Mouse (Mus musculus) heart, adult 2 months (tissue): ENCODE data around the gene Stkld1. TPM values are rescaled to one million over a fixed set of nuclear protein-coding genes. Genes with fewer than 3 reads are reported as not detected.

Experiments used
- DNase-seq, 2 experiments: peaks; one replicate each; pipeline ENCODE4 v3.0.0; 2021
- H3K27ac ChIP-seq: fragments of 200-600 bp; 2 replicates; pipeline ENCODE4 v1.8.1; 2022
- H3K27me3 ChIP-seq: fragments of 200-500 bp; 2 replicates; pipeline ENCODE4 v1.6.1; 2012; ENCODE audit warnings: mild to moderate bottlenecking, low read length, inconsistent platforms, mixed read lengths; ENCODE audit not compliant: control insufficient read depth, insufficient read depth
- H3K36me3 ChIP-seq: fragments of 200-500 bp; 2 replicates; pipeline ENCODE4 v1.6.1; 2012; ENCODE audit warnings: low read length, inconsistent platforms; ENCODE audit not compliant: control insufficient read depth, insufficient read depth
- H3K4me1 ChIP-seq: fragments of 200-500 bp; 2 replicates; pipeline ENCODE4 v1.6.1; 2011; ENCODE audit warnings: low read length; ENCODE audit not compliant: control insufficient read depth, insufficient read depth
- H3K4me3 ChIP-seq: fragments of 200-600 bp; 2 replicates; pipeline ENCODE4 v1.8.1; 2022
- H3K79me2 ChIP-seq: fragments of 200-500 bp; replicated peaks from 2 replicates; pipeline ENCODE4 v1.6.1; 2012; ENCODE audit warnings: mild to moderate bottlenecking, inconsistent platforms, low read length, moderate library complexity, mixed read lengths; ENCODE audit not compliant: control insufficient read depth, insufficient read depth
- H3K9ac ChIP-seq: fragments of 200-500 bp; 2 replicates; pipeline ENCODE4 v1.6.1; 2012; ENCODE audit warnings: low read depth, mild to moderate bottlenecking, control low read depth, inconsistent platforms, low read length, mixed read lengths
- CTCF ChIP-seq: fragments of 200-600 bp; IDR thresholded peaks from 2 replicates; pipeline ENCODE4 v1.8.1; 2022; ENCODE audit warnings: antibody characterized with exemption, mild to moderate bottlenecking, moderate library complexity
- EP300 ChIP-seq: fragments of 200-500 bp; IDR thresholded peaks from 2 replicates; pipeline ENCODE4 v1.6.1; 2011; ENCODE audit warnings: low read depth, low read length, control low read depth; ENCODE audit not compliant: insufficient read depth
- POLR2A ChIP-seq: fragments of 200-500 bp; IDR thresholded peaks from 2 replicates; pipeline ENCODE4 v1.6.1; 2011; ENCODE audit warnings: mild to moderate bottlenecking, low read depth, low read length, control low read depth; ENCODE audit not compliant: insufficient read depth
- WGBS: fragments of 180-500 bp; shearing (Covaris S2); methylation state at CpG from one replicate; pipeline ENCODE4 v1.1.7; 2018; 5-methylcytosine and 5-hydroxymethylcytosine counted together
- intact Hi-C: fragments of 180-260 bp; cut with DNase I; formaldehyde crosslinking; loops from one replicate; pipeline ENCODE4 v1.15.1; 2025
- polyA plus RNA-seq: library from polyadenylated mRNA; depleted of rRNA; stranded (reverse); fragments of >200 nt; gene quantifications from 2 replicates; pipeline ENCODE4 v1.2.3, GENCODE M21; 2012
- total RNA-seq, 2 experiments: library from RNA; stranded (reverse); gene quantifications; 2 replicates each; pipeline ENCODE4 v1.2.3; 2021

Gene Stkld1
- total and polyA plus RNA-seq, 3 experiments: not detected

DNA sequence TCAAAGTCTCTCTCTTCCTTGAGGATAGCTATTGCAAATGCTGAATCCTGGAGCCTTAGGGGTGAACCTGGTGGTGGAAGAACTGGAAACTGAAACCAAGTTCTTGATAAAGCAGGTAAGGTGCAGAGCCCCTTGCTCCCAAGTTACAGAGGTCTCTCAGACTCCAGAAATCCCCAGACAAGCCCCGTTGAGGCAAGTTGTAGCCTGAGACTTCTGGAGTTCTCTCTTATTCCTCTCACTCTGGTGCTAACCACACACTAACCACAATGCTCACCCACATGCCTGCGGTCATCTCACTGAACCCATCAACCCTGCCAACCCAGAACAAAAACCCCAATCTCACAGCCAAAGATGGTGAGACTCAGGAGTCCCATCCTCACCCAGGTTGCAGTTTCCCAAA, 1.4 kb downstream of the Stkld1 start:
- H3K27ac ChIP-seq: no peak overlapping the region
- no peak overlapping the region for H3K9ac ChIP-seq
- intact Hi-C loops: loop anchor here (10.0 kb wide), 1 partner anchor 300 kb away; no protein-coding TSS in a partner anchor
- H3K79me2 ChIP-seq: peaks cover 1% of the 10 kb centered on the region; the same call in 1 of the 2 replicates
- DNase-seq: no peak
- no peak for TF ChIP-seq CTCF
- TF ChIP-seq EP300: no peak
- no peak overlapping the region for H3K4me3 ChIP-seq
- WGBS: 84% methylated on average over 2 of the region's 2 CpGs
- peaks cover 6% of the 10 kb centered on the region for H3K4me1 ChIP-seq
- H3K27me3 ChIP-seq: no peaks in the 10 kb centered on the region
- peaks cover under 1% of the 10 kb centered on the region; the same call in 1 of the 2 replicates for H3K36me3 ChIP-seq

DNA sequence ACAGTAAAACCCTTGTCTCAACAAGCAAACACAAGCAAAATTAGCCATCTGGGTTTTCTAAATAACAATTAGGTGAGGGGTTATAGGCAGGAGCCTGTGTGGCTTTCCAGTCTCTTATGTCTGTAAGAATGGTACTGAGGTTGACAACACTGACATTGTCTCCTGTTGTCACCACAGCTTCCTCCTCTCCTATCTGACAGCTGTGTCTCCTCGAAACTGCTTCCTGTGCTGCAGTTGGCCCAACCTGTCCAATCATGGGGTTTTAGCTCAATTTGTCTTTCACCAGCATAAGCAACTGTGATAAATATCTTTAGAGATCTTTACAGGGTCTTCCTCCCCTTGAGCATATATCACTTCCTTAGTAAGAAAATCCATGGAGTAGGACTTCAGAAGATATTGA, 2.6 kb downstream of the Stkld1 start:
- Histone ChIP-seq H3K9ac (no peak overlapping the region), H3K4me1 (no peaks in the 10 kb centered on the region), H3K36me3 (no peaks in the 10 kb centered on the region), H3K27ac (no peak overlapping the region), H3K79me2 (no peaks in the 10 kb centered on the region), H3K27me3 (no peaks in the 10 kb centered on the region), H3K4me3 (no peak overlapping the region)
- TF ChIP-seq POLR2A (no peak), CTCF (no peak), EP300 (no peak)
- no peak for DNase-seq
- intact Hi-C loops: loop anchor here (10.0 kb wide), 1 partner anchor 298 kb away; no protein-coding TSS in a partner anchor
- WGBS: 34% methylated on average over 1 of the region's 1 CpGs

DNA sequence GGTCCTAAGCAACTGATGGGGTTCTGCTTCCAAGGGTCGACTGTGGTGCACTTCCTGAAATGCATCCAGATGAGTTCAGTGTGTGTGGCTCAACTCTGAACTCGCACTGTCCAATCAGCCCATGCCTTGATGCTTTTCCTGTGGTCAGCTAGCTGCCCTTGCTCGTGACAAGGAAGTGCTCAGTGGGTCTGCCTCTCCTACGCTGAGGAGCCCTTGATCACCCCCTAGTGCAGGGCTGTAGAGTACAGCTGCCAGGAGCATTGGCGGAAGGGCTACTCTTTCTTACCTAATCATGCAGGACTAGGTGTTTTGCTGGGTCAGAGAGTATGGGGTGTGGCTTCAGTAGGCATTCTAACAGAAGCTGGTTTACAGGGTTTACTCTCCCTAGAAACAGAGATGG, 7.7 kb downstream of the Stkld1 start:
- no peak for DNase-seq
- Histone ChIP-seq H3K36me3 (no peaks in the 10 kb centered on the region), H3K27me3 (no peaks in the 10 kb centered on the region), H3K4me1 (no peaks in the 10 kb centered on the region), H3K79me2 (no peaks in the 10 kb centered on the region), H3K27ac (no peak overlapping the region), H3K4me3 (no peak overlapping the region), H3K9ac (no peak overlapping the region)
- peak; percentile 7; the same call in 1 of the 2 replicates for TF ChIP-seq CTCF
- no peak for TF ChIP-seq POLR2A
- 27% methylated on average over 5 of the region's 5 CpGs for WGBS
- intact Hi-C loops: no loop called here

DNA sequence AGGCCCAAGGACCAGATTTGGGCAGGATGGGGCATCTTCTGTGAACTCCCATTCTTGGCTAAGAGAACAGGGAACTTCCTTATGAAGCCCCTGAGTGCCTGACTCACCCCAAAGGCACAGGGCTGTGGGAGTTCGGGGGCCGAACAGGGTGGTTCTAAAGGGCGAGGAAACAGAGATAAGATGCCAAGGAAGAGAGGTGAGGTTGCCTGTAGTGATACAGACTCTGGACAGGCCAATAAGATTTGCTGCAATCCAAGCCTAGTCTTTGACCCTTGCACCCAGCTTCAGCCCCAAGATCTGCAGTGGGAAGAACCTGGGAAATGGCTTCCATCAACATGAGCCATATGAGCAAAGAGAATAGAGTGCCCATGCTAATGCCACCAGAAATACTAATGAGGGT, 9.4 kb downstream of the Stkld1 start:
- H3K4me3 ChIP-seq: no peak overlapping the region
- H3K27me3 ChIP-seq: no peaks in the 10 kb centered on the region
- WGBS: 73% methylated on average over 3 of the region's 3 CpGs
- no peaks in the 10 kb centered on the region for H3K36me3 ChIP-seq
- TF ChIP-seq EP300 (no peak), POLR2A (no peak), CTCF (no peak)
- DNase-seq: no peak
- H3K27ac ChIP-seq: no peak overlapping the region
- no peak overlapping the region for H3K9ac ChIP-seq
- H3K4me1 ChIP-seq: no peaks in the 10 kb centered on the region
- intact Hi-C loops: no loop called here
- H3K79me2 ChIP-seq: no peaks in the 10 kb centered on the region

DNA sequence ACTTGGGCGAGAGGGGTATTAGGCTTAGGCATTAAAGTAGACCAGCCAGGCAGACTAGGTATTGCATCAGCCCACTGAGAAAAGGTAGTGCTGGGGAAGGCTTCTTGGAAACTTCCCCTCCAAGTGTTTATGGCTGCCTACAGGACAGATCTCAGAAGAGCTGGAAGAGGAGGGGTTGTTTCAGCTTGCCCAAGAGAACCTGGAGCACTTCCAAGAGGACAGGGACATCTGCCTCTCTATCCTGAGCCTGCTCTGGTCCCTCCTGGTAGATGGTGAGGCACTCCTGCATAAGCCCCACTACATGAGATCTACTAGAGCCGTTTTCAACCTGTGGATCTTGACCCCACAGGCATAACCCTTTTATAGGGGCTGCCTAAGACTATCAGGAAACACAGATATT, 16.6 kb downstream of the Stkld1 start:
- TF ChIP-seq CTCF: no peak
- no peak for TF ChIP-seq POLR2A
- TF ChIP-seq EP300: no peak
- Histone ChIP-seq H3K79me2 (no peaks in the 10 kb centered on the region), H3K27me3 (no peaks in the 10 kb centered on the region), H3K4me1 (no peaks in the 10 kb centered on the region), H3K36me3 (no peaks in the 10 kb centered on the region), H3K27ac (no peak overlapping the region), H3K4me3 (no peak overlapping the region), H3K9ac (no peak overlapping the region)
- DNase-seq: no peak
- WGBS: 90% methylated on average over 2 of the region's 2 CpGs
- intact Hi-C loops: no loop called here

DNA sequence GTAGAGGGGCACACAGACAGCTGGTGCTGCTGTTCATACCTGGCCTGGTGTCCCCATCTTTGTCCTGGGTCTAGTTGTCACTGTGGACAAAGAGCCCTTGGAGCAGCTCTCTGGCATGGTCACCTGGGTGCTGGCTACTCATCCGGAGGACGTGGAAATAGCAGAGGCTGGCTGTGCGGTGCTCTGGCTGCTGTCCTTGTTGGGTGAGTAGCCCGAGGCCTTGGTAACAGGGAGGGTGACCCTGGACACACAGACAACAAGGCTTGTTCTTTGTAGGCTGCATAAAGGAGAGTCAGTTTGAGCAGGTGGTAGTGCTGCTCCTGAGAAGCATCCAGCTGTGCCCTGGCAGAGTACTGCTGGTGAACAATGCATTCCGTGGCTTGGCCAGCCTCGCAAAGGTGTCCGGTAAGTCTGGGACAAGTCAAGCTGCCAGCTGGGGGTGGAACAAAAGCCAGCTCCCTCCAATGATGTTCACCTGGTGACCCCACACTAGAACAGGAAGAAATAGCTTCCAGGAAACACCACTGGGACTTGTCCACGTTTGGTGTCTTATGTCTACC, 17.6 kb downstream of the Stkld1 start:
- Histone ChIP-seq H3K36me3 (no peaks in the 10 kb centered on the region), H3K4me1 (no peaks in the 10 kb centered on the region), H3K9ac (no peak overlapping the region), H3K27me3 (no peaks in the 10 kb centered on the region), H3K79me2 (no peaks in the 10 kb centered on the region), H3K4me3 (no peak overlapping the region), H3K27ac (no peak overlapping the region)
- no peak for DNase-seq
- WGBS: 79% methylated on average over 8 of the region's 8 CpGs
- TF ChIP-seq POLR2A: no peak
- intact Hi-C loops: no loop called here
